Mouse (Mus musculus): ENCODE results near the gene Cask.

DNA sequence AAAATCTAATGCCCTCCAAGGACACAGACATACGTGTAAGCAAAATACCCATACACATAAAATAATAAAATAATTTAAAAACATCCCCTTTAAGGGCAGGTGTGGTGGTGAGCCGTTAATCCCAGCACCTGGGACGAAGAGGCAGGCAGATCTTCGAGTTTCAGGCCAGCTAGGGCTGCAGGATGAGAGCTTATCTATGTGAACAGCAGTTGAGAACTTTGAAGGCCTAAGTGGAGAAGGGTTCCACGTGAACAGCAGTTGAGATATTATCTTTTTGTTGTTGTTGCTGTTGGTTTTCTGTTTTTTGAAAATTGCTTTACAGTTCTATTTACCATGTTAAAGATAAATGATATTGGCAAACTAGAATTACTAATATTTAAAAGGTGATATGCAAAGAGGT lies 182.3 kb downstream of the Cask start:
- no peak for TF ChIP-seq CTCF (IDR thresholded peaks at IDR 0.05; ENCODE audit: borderline replicate concordance, control insufficient read depth, extremely low read depth, insufficient read depth, low read length, poor library complexity)
- TF ChIP-seq POLR2A (IDR thresholded peaks at IDR 0.05; ENCODE audit: control insufficient read depth, extremely low read depth, insufficient read depth, low read length, poor library complexity) = no peak
